In genomic region chr7:24546068-24546614, GRCm38 (mm10) we compare ENCODE assay signal across 8 mouse cellular contexts. TPM values are rescaled to one million over a fixed set of nuclear protein-coding genes. Genes with fewer than 3 reads are reported as not detected.
DNase-seq lines count a peak whose midpoint lies in the region; ATAC-seq and TF ChIP-seq lines count a peak whose summit lies in the region.

Gene Pinlyp, minus strand, starts transcription at chr7:24546118.
Gene Xrcc1, plus strand, starts transcription at chr7:24546289.

- peak within 1 kb of the TSS; percentile 70 to 97 (median 89) for H3K4me3 ChIP-seq in CH12.LX (replicated peaks in 1 of 3; ENCODE audit: low read depth in 2 of 3, low read length in 2 of 3, poor library complexity in 1 of 3)
- H3K4me3 ChIP-seq in forebrain, embryonic 15.5 days = peak within 1 kb of the TSS; percentile 93
- peak within 1 kb of the TSS; percentile 77 for H3K4me3 ChIP-seq in limb, embryonic 13.5 days
- H3K4me3 ChIP-seq in neural tube, embryonic 14.5 days (ENCODE audit: low read depth, low read length) = peak within 1 kb of the TSS; percentile 78

- in situ Hi-C loops in CH12.LX (cut with MboI; ENCODE audit: low pct_ligation_motif_present, low pct_unique_long_range_greater_than_20kb, low sequenced_read_pairs) = no loop called here

- peaks cover 3 to 45% of the 10 kb centered on the region in 2 experiments; a peak in 3 of 4 replicates for H3K4me1 ChIP-seq in CH12.LX (ENCODE audit: control insufficient read depth in 1 of 2, insufficient read depth in 2 of 2)
- H3K4me1 ChIP-seq in forebrain, embryonic 15.5 days = peaks cover 15% of the 10 kb centered on the region
- peaks cover 20% of the 10 kb centered on the region for H3K4me1 ChIP-seq in limb, embryonic 13.5 days
- peaks cover 8% of the 10 kb centered on the region; the same call in 1 of the 2 replicates for H3K4me1 ChIP-seq in neural tube, embryonic 14.5 days (ENCODE audit: control insufficient read depth, insufficient read depth, low read length)

- H3K36me3 ChIP-seq in CH12.LX (replicated peaks in 1 of 2; ENCODE audit: control insufficient read depth in 1 of 2, insufficient read depth in 1 of 2, low read length in 1 of 2) = peaks cover 16 to 35% of the 10 kb centered on the region in 2 experiments
- H3K36me3 ChIP-seq in forebrain, embryonic 15.5 days = peaks cover 9% of the 10 kb centered on the region
- H3K36me3 ChIP-seq in limb, embryonic 13.5 days = peaks cover 31% of the 10 kb centered on the region
- no peaks in the 10 kb centered on the region for H3K36me3 ChIP-seq in neural tube, embryonic 14.5 days (ENCODE audit: control insufficient read depth, insufficient read depth, low read length)

- DNase-seq in heart, adult 11 months = peak; percentile 92
- DNase-seq in heart, adult 9 months (ENCODE audit: low spot score in 2 of 2) = no peak
- DNase-seq in CH12.LX (ENCODE audit: extremely low read depth) = no peak
- no peak for DNase-seq in left cerebral cortex, postnatal 25 days (ENCODE audit: low spot score in 2 of 2)
- DNase-seq in retina, embryonic 14.5 days (ENCODE audit: low spot score) = no peak

- 0 out of 2 replicates have a peak, but pooled peaks have one; percentile 34 for TF ChIP-seq EP300 in CH12.LX (IDR thresholded peaks at IDR 0.05; ENCODE audit: low read length)

- H3K4me2 ChIP-seq in CH12.LX (ENCODE audit: insufficient read depth, low read depth, poor library complexity, severe bottlenecking) = peak within 1 kb of the TSS; percentile 71
- peak within 1 kb of the TSS; percentile 53 for H3K4me2 ChIP-seq in forebrain, embryonic 15.5 days (replicated peaks)
- peak within 1 kb of the TSS; percentile 83 for H3K4me2 ChIP-seq in limb, embryonic 13.5 days (replicated peaks)
- peak within 1 kb of the TSS; percentile 61 for H3K4me2 ChIP-seq in neural tube, embryonic 14.5 days (ENCODE audit: low read depth, low read length)

- 37% methylated on average over 13 of the region's 13 CpGs for WGBS in forebrain, embryonic 15.5 days
- WGBS in limb, embryonic 13.5 days = 29% methylated on average over 13 of the region's 13 CpGs
- 32% methylated on average over 13 of the region's 13 CpGs for WGBS in neural tube, embryonic 14.5 days

- H3K27ac ChIP-seq in CH12.LX (ENCODE audit: insufficient read depth, low read depth) = peak within 1 kb of the TSS; percentile 89
- peak within 1 kb of the TSS; percentile 66 for H3K27ac ChIP-seq in forebrain, embryonic 15.5 days (replicated peaks)
- H3K27ac ChIP-seq in limb, embryonic 13.5 days = peak within 1 kb of the TSS; percentile 79
- H3K27ac ChIP-seq in neural tube, embryonic 14.5 days (ENCODE audit: low read depth, low read length) = peak within 1 kb of the TSS; percentile 62

- no peaks in the 10 kb centered on the region for H3K27me3 ChIP-seq in CH12.LX (replicated peaks)
- no peaks in the 10 kb centered on the region for H3K27me3 ChIP-seq in forebrain, embryonic 15.5 days
- no peaks in the 10 kb centered on the region for H3K27me3 ChIP-seq in limb, embryonic 13.5 days
- H3K27me3 ChIP-seq in neural tube, embryonic 14.5 days (ENCODE audit: control insufficient read depth, insufficient read depth, low read length) = no peaks in the 10 kb centered on the region

- peak; percentile 15; the same call in 1 of the 2 replicates for ATAC-seq in forebrain, embryonic 15.5 days (replicated peaks)
- no peak for ATAC-seq in limb, embryonic 13.5 days (ENCODE audit: low FRiP score, low read depth)
- ATAC-seq in neural tube, embryonic 14.5 days (ENCODE audit: low read depth) = peak; percentile 20

- intact Hi-C loops in left cerebral cortex, postnatal 25 days (cut with DNase I) = no loop called here

- no peak for TF ChIP-seq CTCF in CH12.LX (conservative IDR thresholded peaks at IDR 0.05 in 1 of 2, IDR thresholded peaks at IDR 0.05 in 1 of 2; ENCODE audit: low read depth in 2 of 2, low read length in 2 of 2)

- H3K9ac ChIP-seq in CH12.LX (ENCODE audit: insufficient read depth, low read depth) = peak within 1 kb of the TSS; percentile 93
- peak within 1 kb of the TSS; percentile 88 for H3K9ac ChIP-seq in forebrain, embryonic 15.5 days (replicated peaks)
- H3K9ac ChIP-seq in limb, embryonic 13.5 days = peak within 1 kb of the TSS; percentile 84
- peak within 1 kb of the TSS; percentile 79 for H3K9ac ChIP-seq in neural tube, embryonic 14.5 days (replicated peaks; ENCODE audit: low read depth, low read length)

- dilution Hi-C loops in CH12.LX (cut with MboI; ENCODE audit: extremely low pct_ligation_motif_present, extremely low pct_unique_long_range_greater_than_20kb, low sequenced_read_pairs) = no loop called here

- TF ChIP-seq RAD21 in CH12.LX (IDR thresholded peaks at IDR 0.05; ENCODE audit: low read depth, low read length) = no peak

- TF ChIP-seq POLR2A in CH12.LX (IDR thresholded peaks at IDR 0.05; ENCODE audit: low read depth, low read length) = peak; percentile 10; the same call in 1 of the 2 replicates

- H3K79me2 ChIP-seq in CH12.LX (replicated peaks; ENCODE audit: control insufficient read depth, extremely low read depth, insufficient read depth, poor library complexity, severe bottlenecking) = peaks cover 18% of the 10 kb centered on the region

- H3K9me3 ChIP-seq in CH12.LX (replicated peaks; ENCODE audit: low read length) = peaks cover 4% of the 10 kb centered on the region
- H3K9me3 ChIP-seq in forebrain, embryonic 15.5 days = no peaks in the 10 kb centered on the region
- no peaks in the 10 kb centered on the region for H3K9me3 ChIP-seq in limb, embryonic 13.5 days
- no peaks in the 10 kb centered on the region for H3K9me3 ChIP-seq in neural tube, embryonic 14.5 days (ENCODE audit: control insufficient read depth, low read length)

TF ChIP-seq in CH12.LX, 34 proteins besides CTCF, POLR2A, EP300 and RAD21:
- TF ChIP-seq MAFK (IDR thresholded peaks at IDR 0.05; ENCODE audit: insufficient replicate concordance, low read length) (no peak), TCF12 (IDR thresholded peaks at IDR 0.05; ENCODE audit: low read depth, low read length) (no peak), MAZ (IDR thresholded peaks at IDR 0.05; ENCODE audit: low read depth, low read length) (peak; percentile 53; the same call in 1 of the 2 replicates), IRF4 (IDR thresholded peaks at IDR 0.05; ENCODE audit: low read depth, low read length) (peak; percentile 32; the same call in 1 of the 2 replicates), ELF1 (IDR thresholded peaks at IDR 0.05; ENCODE audit: low read depth, low read length) (0 out of 2 replicates have a peak, but pooled peaks have one; percentile 15), CHD1 (IDR thresholded peaks at IDR 0.05; ENCODE audit: low read depth, low read length) (peak; percentile 83; the same call in 1 of the 2 replicates), MEF2A (IDR thresholded peaks at IDR 0.05; ENCODE audit: borderline replicate concordance, low read depth, low read length) (0 out of 2 replicates have a peak, but pooled peaks have one; percentile 10)
TF ChIP-seq in CH12.LX: peak in this region for 5.

RNA-seq across cellular contexts. Expression of gene Pinlyp, which starts in this region (rescaled TPM):
- 6.1 and 6.4 TPM in 2 replicates for total RNA-seq in CH12.LX (2012; rRNA removed)
- 11.9 and 17.3 TPM in 2 replicates for total RNA-seq in CH12.LX (2014; rRNA removed)
- 6.6 and 7.4 TPM in 2 replicates for polyA plus RNA-seq in CH12.LX (2012; ENCODE audit: insufficient read length, low read depth)
- 0.52 TPM in 1 of 2 replicates, not detected in the other for polyA plus RNA-seq in forebrain, embryonic 15.5 days (2015; fragmentation: Nextera tagmentation; extraction: Ambion mirVana)
- polyA plus RNA-seq in limb, embryonic 13.5 days (2015; fragmentation: Nextera tagmentation; extraction: Ambion mirVana) = not detected in 2 replicates
- polyA plus RNA-seq in neural tube, embryonic 14.5 days (2014; fragmentation: Nextera tagmentation; extraction: Ambion mirVana) = not detected in 2 replicates
- not detected for total RNA-seq in left cerebral cortex, postnatal 25 days (2021)

RNA-seq across cellular contexts. Expression of gene Xrcc1, which starts in this region (rescaled TPM):
- total RNA-seq in CH12.LX (2012; rRNA removed) (128 and 136 TPM in 2 replicates), CH12.LX (2014; rRNA removed) (81.7 and 86.3 TPM in 2 replicates)
- polyA plus RNA-seq in CH12.LX (2012; ENCODE audit: insufficient read length, low read depth) = 148 and 162 TPM in 2 replicates
- 69.8 and 79.5 TPM in 2 replicates for polyA plus RNA-seq in forebrain, embryonic 15.5 days (2015; fragmentation: Nextera tagmentation; extraction: Ambion mirVana)
- polyA plus RNA-seq in limb, embryonic 13.5 days (2015; fragmentation: Nextera tagmentation; extraction: Ambion mirVana) = 125 and 131 TPM in 2 replicates
- 54.1 and 57.4 TPM in 2 replicates for polyA plus RNA-seq in neural tube, embryonic 14.5 days (2014; fragmentation: Nextera tagmentation; extraction: Ambion mirVana)
- 10 to 100 TPM; 34.6 to 37.6 TPM for total RNA-seq in left cerebral cortex, postnatal 25 days (2021)

Comparison
In these comparisons a context has a peak if more than half of its experiments do, and no peak if none do; other contexts are left out.
1. RNA of gene Pinlyp (total RNA-seq): 6.1 to 17.3 TPM in CH12.LX; not detected in left cerebral cortex, postnatal 25 days; every median in the first group is over 4 times any median in the second.
2. Peak in every context shown above with its lines, with median percentiles within 50 percentile points of each other: H3K27ac ChIP-seq, H3K4me2 ChIP-seq, H3K4me3 ChIP-seq and H3K9ac ChIP-seq.